Mouse (Mus musculus) lung, embryonic 16.5 days (tissue): ENCODE results near the gene Twsg1. TPM values are rescaled to one million over a fixed set of nuclear protein-coding genes. Genes with fewer than 3 reads are reported as not detected.

Experiments used
- polyA plus RNA-seq: library from polyadenylated mRNA; unstranded; fragments of >200 nt; fragmentation: Nextera tagmentation; extraction: Ambion mirVana; gene quantifications from 2 replicates; pipeline ENCODE4 v1.2.1, GENCODE M21; 2015

The Twsg1 gene
- polyA plus RNA-seq, 1 experiment from 2014 or later = 129 TPM

Other genes starting within 250 kb of the Twsg1 start
- 30.8 and 32.0 TPM in 2 replicates for gene Rab31, start 178.5 kb downstream of the Twsg1 start, polyA plus RNA-seq
- gene Ppp4r1, start 168.7 kb downstream of the Twsg1 start, polyA plus RNA-seq = 38.6 and 40.0 TPM in 2 replicates
- gene Ralbp1, start 65.4 kb downstream of the Twsg1 start, polyA plus RNA-seq = 95.4 and 101 TPM in 2 replicates
- 20.7 and 20.9 TPM in 2 replicates for gene Ankrd12, start 125.9 kb upstream of the Twsg1 start, polyA plus RNA-seq
- 298 and 312 TPM in 2 replicates for gene Ndufv2, start 150.3 kb upstream of the Twsg1 start, polyA plus RNA-seq
- 38.6 and 41.2 TPM in 2 replicates for gene Washc1, start 160.3 kb upstream of the Twsg1 start, polyA plus RNA-seq
- gene Ddx11, start 172.3 kb upstream of the Twsg1 start, polyA plus RNA-seq = 20.2 and 23.9 TPM in 2 replicates